9 mouse cellular contexts compared by ENCODE assay signal in genomic region chr11:82389396-82390291, GRCm38 (mm10). TPM values are rescaled to one million over a fixed set of nuclear protein-coding genes. Genes with fewer than 3 reads are reported as not detected.
DNase-seq lines count a peak whose midpoint lies in the region; ATAC-seq and TF ChIP-seq lines count a peak whose summit lies in the region.
"Had no signal": no experiment of that assay in that cellular context is flagged by ENCODE, and none has a peak within 500 bp of the region (broad histone marks: within the 10 kb centered on the region; RNA-seq: fewer than 3 reads in every experiment).

No protein-coding gene starts in this region.

- DNase-seq in gastrocnemius, postnatal 10 days = peak; percentile 18
- DNase-seq in gastrocnemius, postnatal 14 days = no peak
- DNase-seq in thymus, postnatal 4 days = peak; percentile 18
- no peak for DNase-seq in thymus, postnatal 14 days
- DNase-seq in heart, postnatal 0 days (ENCODE audit: low spot score) = no peak
- no peak for DNase-seq in liver, embryonic 13.5 days
- no peak for DNase-seq in gastrocnemius, adult 18-20 months (ENCODE audit: low spot score)

- H3K36me3 ChIP-seq in heart, postnatal 0 days (replicated peaks; ENCODE audit: control insufficient read depth, insufficient read depth, low read length) = no peaks in the 10 kb centered on the region
- H3K36me3 ChIP-seq in liver, embryonic 13.5 days = no peaks in the 10 kb centered on the region
- no peaks in the 10 kb centered on the region for H3K36me3 ChIP-seq in stomach, embryonic 15.5 days

- no peak overlapping the region for H3K9ac ChIP-seq in heart, postnatal 0 days (replicated peaks; ENCODE audit: low read depth, low read length)
- H3K9ac ChIP-seq in liver, embryonic 13.5 days = no peak overlapping the region
- 0 out of 2 replicates have a peak overlapping the region, but pooled peaks have one; percentile 23 for H3K9ac ChIP-seq in stomach, embryonic 15.5 days

- H3K27ac ChIP-seq in heart, postnatal 0 days (ENCODE audit: low read depth) = no peak overlapping the region
- H3K27ac ChIP-seq in liver, embryonic 13.5 days = no peak overlapping the region
- no peak overlapping the region for H3K27ac ChIP-seq in stomach, embryonic 15.5 days

- no peak for TF ChIP-seq CTCF in heart, postnatal 0 days (IDR thresholded peaks at IDR 0.05; ENCODE audit: low read depth)

- no peaks in the 10 kb centered on the region for H3K9me3 ChIP-seq in heart, postnatal 0 days (replicated peaks; ENCODE audit: control insufficient read depth, low read length)
- H3K9me3 ChIP-seq in liver, embryonic 13.5 days (replicated peaks) = no peaks in the 10 kb centered on the region
- no peaks in the 10 kb centered on the region for H3K9me3 ChIP-seq in stomach, embryonic 15.5 days

- peaks cover 15% of the 10 kb centered on the region for H3K4me1 ChIP-seq in heart, postnatal 0 days (ENCODE audit: control insufficient read depth, insufficient read depth)
- peaks cover 3% of the 10 kb centered on the region; the same call in 1 of the 2 replicates for H3K4me1 ChIP-seq in liver, embryonic 13.5 days (replicated peaks)
- H3K4me1 ChIP-seq in stomach, embryonic 15.5 days = peaks cover 17% of the 10 kb centered on the region

- no peak for TF ChIP-seq EP300 in heart, postnatal 0 days (IDR thresholded peaks at IDR 0.05; ENCODE audit: low read depth)

- WGBS in heart, postnatal 0 days = 1% methylated on average over 61 of the region's 69 CpGs
- WGBS in liver, embryonic 13.5 days (ENCODE audit: insufficient replicate concordance) = 3% methylated on average over 65 of the region's 69 CpGs
- WGBS in stomach, embryonic 15.5 days = 1% methylated on average over 68 of the region's 69 CpGs

- H3K4me3 ChIP-seq in heart, postnatal 0 days (ENCODE audit: low read depth, low read length) = peak overlapping the region; percentile 54
- H3K4me3 ChIP-seq in liver, embryonic 13.5 days (replicated peaks) = peak overlapping the region; percentile 43
- H3K4me3 ChIP-seq in stomach, embryonic 15.5 days (replicated peaks) = peak overlapping the region; percentile 49

- no peak for ATAC-seq in heart, postnatal 0 days (ENCODE audit: insufficient read depth, low read depth)
- no peak for ATAC-seq in liver, embryonic 13.5 days (ENCODE audit: low read depth)
- no peak for ATAC-seq in stomach, embryonic 15.5 days (ENCODE audit: insufficient read depth, low FRiP score, low read depth)

- peaks cover 85% of the 10 kb centered on the region for H3K27me3 ChIP-seq in heart, postnatal 0 days (ENCODE audit: control insufficient read depth, insufficient read depth, low read length)
- peaks cover 81% of the 10 kb centered on the region for H3K27me3 ChIP-seq in liver, embryonic 13.5 days
- H3K27me3 ChIP-seq in stomach, embryonic 15.5 days (replicated peaks) = peaks cover 80% of the 10 kb centered on the region

- intact Hi-C loops in gastrocnemius, postnatal 14 days (cut with DNase I; ENCODE audit: low total_unique reads) = no loop called here

- H3K4me2 ChIP-seq in heart, postnatal 0 days (ENCODE audit: low read depth, low read length) = peak overlapping the region; percentile 73
- peak overlapping the region; percentile 56 for H3K4me2 ChIP-seq in liver, embryonic 13.5 days
- peak overlapping the region; percentile 91 for H3K4me2 ChIP-seq in stomach, embryonic 15.5 days

RNA-seq across cellular contexts. Expression of gene Tmem132e, which starts 0.9 kb away (rescaled TPM):
- under 1 TPM; 0.47 to 0.49 TPM for total RNA-seq in gastrocnemius, postnatal 10 days (2021)
- under 1 TPM; 0.16 to 0.41 TPM for total RNA-seq in gastrocnemius, postnatal 14 days (2021)
- total RNA-seq in heart, postnatal 0 days (2014; rRNA removed; ENCODE audit: low replicate concordance) = 0.15 TPM in 1 of 2 replicates, not detected in the other
- not detected in 2 replicates for polyA plus RNA-seq in heart, postnatal 0 days (2015; fragmentation: Nextera tagmentation; extraction: Ambion mirVana)
- 0.10 and 0.15 TPM in 2 replicates for polyA plus RNA-seq in liver, embryonic 13.5 days (2015; fragmentation: Nextera tagmentation; extraction: Ambion mirVana)
- 0.59 and 0.65 TPM in 2 replicates for polyA plus RNA-seq in stomach, embryonic 15.5 days (2015; fragmentation: Nextera tagmentation; extraction: Ambion mirVana)
- not detected for total RNA-seq in gastrocnemius, adult 18-20 months (2021)
- total RNA-seq: CH12.LX had no signal

Comparison
In these comparisons a context has a peak if more than half of its experiments do, and no peak if none do; other contexts are left out.
1. DNase-seq: peak in gastrocnemius, postnatal 10 days (single experiment) and thymus, postnatal 4 days (single experiment); none in gastrocnemius, postnatal 14 days (single experiment), thymus, postnatal 14 days (single experiment), heart, postnatal 0 days (single experiment), liver, embryonic 13.5 days (single experiment) and gastrocnemius, adult 18-20 months (single experiment).
2. Peak in every context shown above with its lines, with median percentiles within 50 percentile points of each other: H3K4me2 ChIP-seq and H3K4me3 ChIP-seq.